Mouse (Mus musculus): ENCODE measurements around the gene Mad1l1.

Mad1l1 gene

DNA sequence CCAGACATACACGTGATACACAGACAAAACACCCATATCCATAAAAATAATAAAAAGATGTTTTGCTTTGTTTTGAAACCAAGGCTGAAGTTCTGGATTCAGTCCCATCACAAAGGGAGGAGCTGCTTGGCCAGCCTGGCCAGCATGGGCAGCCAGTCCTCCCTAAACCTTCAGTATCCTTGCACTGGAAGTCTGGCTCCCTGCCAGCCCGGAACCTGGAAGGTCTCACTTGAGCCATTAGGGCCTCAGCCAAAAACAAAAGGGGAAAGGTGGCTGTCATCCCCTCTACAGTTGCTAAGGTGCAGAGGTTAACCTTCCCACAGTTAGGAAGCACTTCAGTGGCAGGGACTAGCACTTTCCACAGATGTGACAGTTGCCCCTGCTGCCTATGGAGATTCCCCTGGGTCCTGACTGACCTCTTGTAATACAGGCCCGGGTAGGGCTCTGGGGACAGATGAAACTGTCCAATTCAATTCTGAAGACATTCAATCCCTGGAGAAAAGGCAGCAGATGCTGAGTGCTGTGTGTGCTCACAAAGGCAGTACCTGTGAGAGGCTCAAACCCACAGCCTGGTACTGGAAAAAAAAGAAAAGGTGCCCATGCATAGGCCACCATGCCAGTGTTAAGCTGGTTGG is 100.2 kb downstream of the Mad1l1 start:
- no peak for DNase-seq (ENCODE audit: low spot score in 2 of 2)

DNA sequence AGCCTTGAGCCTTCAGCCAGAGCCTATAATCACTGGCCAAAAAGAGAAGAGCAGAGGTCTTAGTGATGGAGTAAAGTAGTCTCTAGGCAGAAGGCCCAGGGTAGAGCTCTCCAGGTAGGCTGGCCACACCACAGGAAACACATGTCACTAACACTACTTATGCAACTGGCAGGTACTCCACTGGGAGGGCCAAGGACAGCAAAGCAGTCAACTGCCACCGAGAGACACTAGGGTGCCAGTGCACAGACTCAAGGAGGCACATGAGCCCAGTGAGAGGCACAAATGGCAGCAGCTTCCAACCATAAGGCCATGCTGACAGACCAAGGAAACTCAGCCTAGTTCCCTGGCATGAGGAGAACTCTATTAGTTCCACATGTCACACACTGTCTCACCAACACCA is 102.1 kb downstream of the Mad1l1 start:
- no peak for DNase-seq (ENCODE audit: low spot score in 2 of 2)

DNA sequence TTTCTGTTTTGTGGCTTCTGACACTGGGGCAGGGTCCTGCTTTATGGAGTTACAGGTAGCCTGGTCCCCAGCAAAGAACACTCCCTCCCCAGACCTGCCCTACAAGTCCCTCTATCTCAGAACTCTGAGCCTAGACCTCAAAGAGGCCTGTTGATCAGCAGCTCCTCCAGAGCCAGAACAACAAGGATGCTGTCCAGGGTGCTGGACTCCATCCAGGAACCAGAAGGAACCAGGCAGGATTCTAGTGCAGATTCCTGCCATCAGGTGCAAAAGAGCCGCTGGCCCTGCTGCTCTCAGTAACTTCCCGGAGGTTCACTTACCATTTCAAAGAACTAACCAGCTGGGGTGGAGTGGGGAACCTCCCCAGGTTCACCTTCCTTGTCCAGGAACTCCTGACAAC is 103.5 kb downstream of the Mad1l1 start:
- peak in 1 of 2 experiments; percentile 36 for DNase-seq (ENCODE audit: low spot score in 2 of 2)

DNA sequence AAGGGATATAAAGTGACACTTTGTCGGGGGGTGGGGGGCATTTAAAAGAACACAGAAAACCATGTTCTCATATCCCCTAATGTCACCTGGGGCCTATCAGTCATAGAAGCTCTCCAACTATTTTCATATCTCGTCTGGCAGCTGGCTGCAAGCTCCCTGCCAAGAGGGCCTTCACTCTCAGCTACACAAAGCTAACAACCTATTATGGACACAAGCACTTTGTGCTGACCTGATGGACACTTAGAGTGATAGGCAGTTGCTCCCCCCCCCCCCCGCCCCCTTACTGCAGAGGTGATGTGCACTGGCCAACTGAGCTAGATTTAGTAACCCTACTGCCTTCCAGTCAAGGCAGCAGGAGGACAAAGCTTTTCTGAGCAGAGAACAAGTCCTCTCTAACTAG is 104.3 kb downstream of the Mad1l1 start:
- DNase-seq (ENCODE audit: low spot score in 2 of 2) = no peak

DNA sequence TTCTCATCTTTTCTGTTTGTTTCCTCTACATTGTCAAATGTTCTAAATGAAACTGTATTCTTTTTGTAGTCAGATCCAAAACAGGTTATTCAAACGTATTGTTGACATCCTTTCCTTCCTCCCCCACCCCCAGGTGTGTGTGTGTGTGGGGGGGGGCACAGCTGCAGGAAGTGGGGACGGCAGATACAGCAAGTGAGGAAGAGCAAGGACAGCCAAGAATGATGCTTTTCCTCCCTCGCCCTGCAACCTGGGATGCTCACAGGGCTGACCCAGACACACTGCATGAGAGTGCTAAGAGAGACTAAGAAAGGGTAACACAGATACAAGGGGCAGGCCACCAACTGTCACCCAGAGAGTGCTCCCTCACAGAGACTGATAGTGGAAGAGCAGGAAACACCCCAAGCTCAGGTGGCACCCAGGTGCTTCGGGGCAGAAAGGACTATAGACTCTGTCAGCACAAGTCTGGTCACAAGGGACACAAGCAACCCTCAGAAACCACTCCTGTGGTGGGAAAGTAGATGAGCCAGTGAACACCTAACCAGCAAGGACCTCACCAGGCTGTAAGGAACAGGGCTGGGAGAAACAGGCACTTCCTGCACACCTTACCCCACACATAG is 105.8 kb downstream of the Mad1l1 start:
- no peak for DNase-seq (ENCODE audit: low spot score in 2 of 2)

DNA sequence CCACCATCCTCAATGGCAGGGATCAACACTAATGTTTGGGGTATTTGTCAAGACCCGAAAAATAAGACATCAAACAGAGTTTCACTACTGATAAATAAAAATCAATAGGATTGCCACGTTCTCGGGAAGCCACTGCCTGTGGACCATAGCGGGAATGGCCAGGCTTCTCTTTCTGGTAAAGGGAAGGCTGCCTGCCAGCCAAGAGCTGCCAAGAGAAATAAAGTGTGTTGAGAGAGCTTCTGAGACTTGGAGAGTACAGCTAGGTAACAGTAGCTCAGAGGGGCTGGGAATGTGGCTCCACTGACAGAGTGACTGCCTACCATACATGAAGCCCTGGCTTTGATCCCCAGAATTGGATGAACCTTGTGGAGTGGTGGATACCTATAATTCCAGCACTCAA is 108.4 kb downstream of the Mad1l1 start:
- DNase-seq (ENCODE audit: low spot score in 2 of 2) = no peak

DNA sequence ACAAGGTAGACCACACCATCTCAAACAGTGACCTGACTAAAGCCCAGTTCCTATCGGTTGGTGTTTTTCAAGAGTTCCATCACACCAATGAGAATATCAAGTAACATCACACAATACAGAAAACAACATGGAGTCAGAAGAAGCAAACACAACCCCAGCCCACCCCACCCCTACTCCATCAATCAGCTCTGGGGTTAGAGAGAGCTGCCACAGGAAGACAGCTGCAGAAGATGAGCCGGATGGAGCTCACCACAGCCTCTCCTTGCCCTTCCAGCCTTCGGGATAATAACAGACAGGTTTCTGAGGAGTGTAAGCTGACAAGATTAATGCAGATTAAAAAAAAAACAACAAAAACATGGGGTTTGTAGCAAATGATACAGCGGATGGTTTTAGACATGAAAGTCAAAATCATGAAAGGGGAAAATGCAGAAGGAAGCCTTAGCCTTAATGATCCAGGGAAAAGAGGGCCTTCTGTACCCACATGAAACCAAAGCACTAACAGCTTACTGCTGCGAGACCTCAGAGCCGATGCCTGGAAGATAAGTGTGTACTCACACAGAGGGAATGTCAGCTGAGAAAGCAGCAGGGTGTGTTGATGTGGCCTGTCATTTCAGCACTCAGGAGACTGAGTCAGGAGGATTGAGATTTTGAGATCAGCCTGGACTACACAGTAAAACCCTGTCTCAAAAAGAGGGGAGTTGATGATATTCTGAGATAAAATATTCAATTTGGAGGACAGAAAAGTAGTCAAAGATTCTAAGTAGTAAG is 110.8 kb downstream of the Mad1l1 start:
- DNase-seq (ENCODE audit: low spot score in 2 of 2) = no peak

DNA sequence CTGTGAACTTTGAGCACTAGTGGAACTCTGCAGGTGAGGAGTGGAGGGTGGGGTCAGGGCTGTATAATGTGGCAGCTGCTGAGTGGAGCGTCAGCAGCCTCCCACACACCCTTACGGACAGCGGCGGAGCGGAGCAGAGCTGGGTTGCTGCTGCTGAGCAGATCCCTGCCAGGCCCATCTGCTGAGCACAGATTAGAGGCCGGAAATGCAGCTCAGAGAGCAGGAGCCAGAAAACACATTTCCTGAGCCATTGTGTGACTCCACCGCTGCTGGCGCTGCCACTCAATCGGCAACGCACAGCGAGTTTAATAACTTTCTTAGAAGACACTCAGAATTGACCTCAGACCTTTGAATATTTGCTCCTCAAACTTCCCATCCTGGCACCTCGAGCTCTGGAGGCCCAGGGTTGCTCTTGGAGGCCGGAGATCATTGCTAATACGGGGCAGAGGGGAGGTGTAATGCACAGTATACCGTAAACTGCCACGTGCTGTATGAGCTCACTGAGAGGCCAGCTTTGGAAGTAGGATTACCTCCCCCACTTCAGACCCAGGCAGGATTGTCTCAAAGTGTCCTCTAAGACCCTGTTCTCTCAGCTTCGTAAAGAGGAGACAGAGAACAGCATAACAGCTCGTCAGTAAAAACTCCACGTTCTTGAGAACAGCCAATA is 112.5 kb downstream of the Mad1l1 start:
- DNase-seq (ENCODE audit: low spot score in 2 of 2) = peak; percentile 46 to 83

DNA sequence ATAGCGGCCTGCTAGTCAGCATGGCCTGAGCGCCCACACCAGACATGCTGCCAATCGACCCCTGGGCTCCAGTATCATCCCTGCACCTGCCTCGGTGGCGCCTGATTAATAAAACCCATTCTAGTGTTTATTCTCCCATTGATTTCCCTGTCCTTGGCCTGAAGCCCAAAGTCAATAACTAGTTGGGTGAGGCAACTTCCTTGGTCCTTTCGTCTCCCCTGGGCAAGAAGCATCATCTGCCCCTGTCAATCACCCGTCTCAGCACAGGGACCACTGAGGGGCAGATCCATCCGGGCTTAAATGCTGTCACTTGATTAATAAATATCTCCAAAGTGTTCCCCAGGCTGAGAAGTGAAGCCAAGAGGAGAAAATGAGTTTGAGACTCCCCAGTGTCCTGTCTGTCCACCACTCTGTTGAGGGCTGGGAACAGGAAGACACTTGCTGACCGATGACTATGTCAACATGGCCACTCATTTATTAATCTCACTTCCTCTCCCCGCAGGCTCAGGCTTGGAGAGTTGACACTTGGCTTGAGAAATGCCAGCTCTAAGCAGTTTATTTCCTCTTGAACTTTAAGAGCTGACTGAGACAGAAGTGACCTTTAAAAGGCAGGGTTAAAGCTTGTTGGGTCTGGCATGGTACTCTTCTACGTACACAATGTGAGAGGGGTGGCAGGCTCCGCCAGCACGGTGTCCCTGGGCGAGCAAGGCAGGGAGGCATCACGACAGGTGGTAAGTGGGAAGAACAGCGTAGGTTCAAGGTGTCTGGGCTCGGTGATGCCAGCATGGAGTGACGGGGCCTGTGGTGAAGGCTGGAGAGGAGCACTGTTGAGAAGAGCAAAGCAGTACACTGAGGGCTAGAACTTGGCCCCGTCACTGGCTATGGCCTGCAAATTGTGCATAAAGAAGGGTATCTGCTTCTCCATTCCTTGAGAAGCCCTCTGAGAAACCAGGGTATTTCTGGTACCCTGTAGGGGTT is 114.3 kb downstream of the Mad1l1 start:
- DNase-seq (ENCODE audit: low spot score in 2 of 2) = no peak

DNA sequence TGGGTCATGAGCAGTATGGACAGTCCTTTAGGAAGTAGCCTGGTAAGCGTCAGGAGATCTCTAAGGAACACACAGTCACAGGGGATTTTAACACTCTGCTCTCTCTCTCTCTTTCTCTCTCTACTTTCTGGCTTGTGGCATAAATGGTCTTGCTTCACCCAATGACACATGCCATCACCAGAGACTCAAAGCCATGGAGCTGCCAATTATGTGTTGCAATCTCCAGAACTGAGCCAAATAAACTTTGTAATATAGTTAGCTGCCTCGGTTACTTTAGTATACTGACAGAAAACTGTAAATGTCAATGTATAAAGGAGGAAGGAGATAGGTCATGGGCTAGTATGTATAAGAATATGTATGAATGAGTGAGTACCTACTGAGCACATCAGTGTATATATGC is 115.4 kb downstream of the Mad1l1 start:
- DNase-seq (ENCODE audit: low spot score in 2 of 2) = no peak

DNA sequence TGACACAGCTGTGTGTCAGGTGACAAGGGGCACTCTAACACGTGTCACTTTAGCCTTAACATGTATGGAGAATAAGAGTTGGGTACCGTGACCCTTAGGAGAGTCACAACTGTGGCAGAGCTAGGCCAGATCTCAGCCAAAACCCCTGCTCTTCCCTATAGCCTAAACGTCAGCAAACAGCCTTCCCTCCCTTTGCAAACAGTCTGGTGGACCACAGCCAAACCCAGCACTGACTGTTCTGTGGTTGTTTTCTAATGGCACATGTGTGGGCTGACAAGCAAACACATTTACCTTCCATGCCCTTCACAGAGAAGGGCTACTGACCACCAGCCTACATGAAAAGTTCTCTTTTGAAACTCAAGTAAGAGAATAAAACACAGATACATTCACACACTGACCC is 116.9 kb downstream of the Mad1l1 start:
- DNase-seq (ENCODE audit: low spot score in 2 of 2) = no peak

DNA sequence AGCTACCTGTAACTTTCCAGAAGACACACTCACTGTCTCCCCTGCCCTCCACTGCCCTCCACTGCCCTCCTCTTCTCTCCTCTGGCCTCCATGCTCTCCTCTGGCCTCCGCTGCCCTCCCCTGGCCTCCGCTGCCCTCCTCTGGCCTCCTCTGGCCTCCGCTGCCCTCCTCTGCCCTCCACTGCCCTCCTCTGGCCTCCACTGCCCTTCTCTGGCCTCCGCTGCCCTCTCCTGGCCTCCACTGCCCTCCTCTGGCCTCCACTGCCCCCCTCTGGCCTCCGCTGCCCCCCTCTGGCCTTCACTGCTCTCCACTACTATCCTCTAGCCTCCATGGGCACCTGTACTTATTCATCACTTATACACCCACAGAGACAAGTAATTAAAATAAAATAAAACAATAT is 117.3 kb downstream of the Mad1l1 start:
- no peak for DNase-seq (ENCODE audit: low spot score in 2 of 2)

DNA sequence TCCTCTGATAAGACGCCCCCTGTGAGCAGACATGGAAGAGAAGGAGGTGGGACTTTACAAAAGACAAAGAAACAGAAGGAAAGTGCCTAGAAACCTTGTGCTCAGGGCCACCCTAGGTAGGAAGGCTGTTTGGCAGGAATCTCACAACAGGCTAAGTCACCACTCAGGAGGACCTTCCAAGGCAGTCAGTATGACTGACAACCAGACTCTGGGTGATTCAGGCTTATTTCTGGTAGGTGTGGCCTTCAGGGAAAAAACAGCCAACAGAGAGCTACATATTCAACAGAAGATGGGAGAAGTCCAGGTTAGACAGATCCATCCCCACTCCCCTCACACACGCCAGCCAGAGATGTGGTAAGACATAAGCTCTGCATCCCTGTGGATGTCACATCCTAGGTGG is 118.9 kb downstream of the Mad1l1 start:
- no peak for DNase-seq (ENCODE audit: low spot score in 2 of 2)

DNA sequence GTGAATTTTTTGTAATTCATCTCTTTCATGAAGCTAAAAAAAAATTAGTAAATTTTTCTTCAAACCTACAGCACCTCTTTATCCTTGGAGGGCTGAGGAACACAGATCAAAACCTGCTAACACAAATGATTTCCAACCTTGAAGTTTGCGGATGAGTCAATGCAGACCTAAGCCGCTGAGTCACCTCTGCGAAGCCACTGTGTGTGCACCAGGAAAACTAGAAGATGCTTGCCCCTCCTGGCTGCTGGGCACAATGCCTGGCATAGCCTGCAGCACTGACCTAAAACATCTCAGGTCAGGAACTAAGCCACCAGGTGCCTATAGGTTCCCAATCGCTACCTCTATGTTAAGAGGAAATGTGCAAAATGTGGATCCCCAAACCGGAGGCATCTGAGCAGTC is 119.8 kb downstream of the Mad1l1 start:
- no peak for DNase-seq (ENCODE audit: low spot score in 2 of 2)

DNA sequence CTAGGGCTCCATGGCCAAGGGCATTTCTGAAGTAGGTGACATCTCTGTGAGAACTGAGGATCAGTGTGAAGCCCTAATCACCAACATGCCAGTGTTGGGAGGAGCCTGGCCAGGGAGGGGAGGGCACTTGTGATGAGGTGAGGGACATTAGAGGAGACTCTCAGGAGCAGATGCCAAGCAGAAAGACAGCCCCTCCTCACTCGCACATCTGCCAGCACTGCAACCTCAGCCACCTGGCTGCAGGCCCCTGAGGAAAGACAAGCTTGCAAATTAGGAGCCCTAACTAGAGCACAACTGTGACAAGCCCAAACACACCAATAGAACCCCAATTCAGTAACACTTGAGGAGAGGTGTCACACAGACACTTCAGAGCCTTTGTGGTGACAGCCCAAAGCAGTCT is 120.2 kb downstream of the Mad1l1 start:
- no peak for DNase-seq (ENCODE audit: low spot score in 2 of 2)

DNA sequence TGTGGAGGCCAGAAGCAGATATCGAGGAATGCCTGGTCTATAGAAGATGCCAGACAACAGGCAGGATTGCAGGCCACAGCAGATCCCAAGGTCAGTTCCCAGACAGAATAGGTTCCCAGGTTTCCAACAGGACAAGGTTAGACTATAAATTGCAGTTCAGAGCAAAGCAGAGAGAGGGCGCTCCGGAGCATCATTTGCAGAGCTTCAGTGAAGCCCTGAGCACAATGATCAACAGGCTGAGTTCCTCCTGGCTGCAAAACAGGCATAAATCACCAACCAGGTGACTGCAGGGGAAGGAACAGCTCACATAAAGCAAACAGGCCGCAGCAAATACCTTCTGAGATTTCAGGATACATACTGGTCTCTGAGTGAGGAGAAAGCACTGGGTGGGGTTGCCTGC is 123.6 kb downstream of the Mad1l1 start:
- DNase-seq (ENCODE audit: low spot score in 2 of 2) = peak; percentile 69 to 84

DNA sequence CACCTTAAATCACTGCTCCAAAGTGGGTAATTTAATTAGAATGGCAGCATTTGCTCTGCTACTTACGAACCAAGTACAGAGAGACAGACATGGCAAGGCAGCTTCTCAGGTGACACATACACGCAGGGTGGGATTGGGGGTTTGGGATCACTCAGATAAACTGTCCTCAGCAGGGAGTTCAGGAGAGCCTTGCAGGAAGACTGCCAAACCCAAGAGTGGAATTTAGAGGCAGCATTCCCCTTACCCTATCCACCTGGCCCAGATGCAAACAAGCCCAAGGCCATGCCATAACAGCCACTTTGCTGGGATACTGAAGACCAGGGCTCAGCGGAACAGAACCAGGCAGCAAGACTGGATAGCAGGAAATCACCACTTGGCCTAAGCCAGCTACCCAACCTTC is 124.9 kb downstream of the Mad1l1 start:
- no peak for DNase-seq (ENCODE audit: low spot score in 2 of 2)

DNA sequence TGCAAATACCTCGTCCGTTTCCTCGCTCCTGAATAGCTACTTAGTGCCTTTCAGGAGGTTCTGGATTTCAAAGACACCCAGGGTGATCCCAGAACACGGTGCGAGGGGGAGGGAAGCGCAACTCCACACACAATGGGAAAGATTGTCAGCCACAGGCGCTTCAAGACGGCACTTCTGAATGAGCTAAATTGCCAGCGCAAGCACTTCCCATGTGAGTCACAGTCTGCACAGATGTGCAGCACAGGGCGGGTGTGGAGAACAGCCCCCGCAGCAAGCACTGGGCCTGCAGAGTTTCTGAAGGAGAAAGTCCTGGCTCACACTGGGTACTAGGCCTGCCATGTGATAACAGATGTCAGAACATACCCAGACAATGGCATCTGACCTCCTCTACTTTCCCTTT is 127.2 kb downstream of the Mad1l1 start:
- DNase-seq (ENCODE audit: low spot score in 2 of 2) = no peak

DNA sequence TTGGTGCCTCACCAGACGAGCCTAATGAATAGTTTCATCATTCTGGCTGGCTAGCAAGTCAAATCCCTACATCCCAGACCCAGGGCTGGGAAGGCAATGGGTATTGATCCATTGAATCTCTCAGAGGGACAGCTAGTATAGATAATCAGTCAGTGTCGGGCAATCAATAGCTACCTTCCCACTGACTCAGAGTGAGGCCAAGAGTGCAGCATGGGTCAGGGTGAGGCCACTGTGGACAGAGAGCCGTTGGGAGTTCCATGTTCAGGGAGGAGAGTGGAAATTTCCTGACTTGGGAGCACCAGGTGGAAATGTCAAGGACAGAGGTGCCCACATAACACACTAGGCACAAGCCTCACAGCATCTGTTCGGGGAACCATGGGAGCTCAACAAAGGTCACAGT is 129.8 kb downstream of the Mad1l1 start:
- no peak for DNase-seq (ENCODE audit: low spot score in 2 of 2)

DNA sequence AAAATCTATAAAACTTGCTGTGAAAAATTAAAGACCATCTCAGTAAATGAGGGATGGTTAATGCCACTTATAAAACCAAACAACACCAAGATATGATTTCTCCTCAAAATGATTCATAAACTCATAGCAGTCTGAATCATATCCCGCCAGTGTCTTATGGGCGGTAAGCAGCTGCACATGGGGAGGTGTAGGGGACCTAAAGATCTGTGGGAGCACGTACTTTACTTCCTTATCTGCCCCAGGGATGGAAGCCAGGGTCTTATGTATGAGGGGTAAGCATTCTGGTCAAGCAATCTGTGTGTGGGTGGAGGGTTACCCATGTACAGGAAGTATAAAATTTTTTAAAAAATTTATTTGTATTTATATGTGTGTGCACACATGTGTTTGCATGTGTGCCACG is 135.0 kb downstream of the Mad1l1 start:
- no peak for DNase-seq (ENCODE audit: low spot score in 2 of 2)

DNA sequence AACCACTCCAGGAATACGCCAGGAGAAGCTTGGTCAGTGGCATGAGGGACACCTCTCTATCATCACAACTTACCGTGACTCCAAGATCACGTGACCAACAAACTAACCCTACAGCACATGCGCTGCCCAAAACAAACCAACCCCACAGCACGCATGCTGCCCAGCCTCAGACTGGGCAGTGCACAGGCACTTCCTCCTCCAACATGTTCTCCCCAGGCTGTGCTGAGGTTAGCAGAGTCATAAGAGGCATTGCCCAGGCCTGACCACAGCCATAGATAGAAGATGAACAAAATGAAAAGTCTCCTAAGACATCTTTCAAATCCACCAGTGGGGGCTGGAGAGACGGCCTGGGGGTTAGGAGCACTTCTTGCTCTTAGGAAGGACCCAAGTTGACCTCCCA is 135.6 kb downstream of the Mad1l1 start:
- no peak for DNase-seq (ENCODE audit: low spot score in 2 of 2)

DNA sequence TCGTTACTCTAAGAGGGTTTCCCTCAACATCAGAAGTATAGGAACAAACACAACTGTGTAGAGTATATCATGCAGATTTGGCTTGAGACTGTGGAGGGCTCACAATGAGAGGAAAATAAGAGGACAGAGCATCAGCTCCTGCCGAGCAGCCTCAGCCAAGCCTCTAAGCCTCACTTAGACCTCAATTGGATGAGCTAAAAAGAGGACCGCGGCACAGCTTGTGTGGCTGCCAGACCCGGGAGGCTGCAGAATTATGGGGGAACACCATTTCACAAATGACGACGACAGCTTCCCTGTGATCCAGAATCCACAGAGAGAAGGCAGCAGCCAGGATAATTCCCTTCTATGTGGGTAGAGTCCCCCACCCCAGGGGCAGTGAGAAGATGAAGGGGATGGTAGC is 138.0 kb downstream of the Mad1l1 start:
- DNase-seq (ENCODE audit: low spot score in 2 of 2) = no peak
